Mouse (Mus musculus) E14TG2a.4 (cell line): ENCODE measurements at regions not wholly inside any gene's neighbourhood (a gene's known extent, or its start where the extent isn't known, plus 50 kb on each side); places are given as distances from the start of the nearest gene placed in this dataset.

Experiments
- H3K27me3 ChIP-seq: 2 replicates; pipeline ENCODE4 v1.6.1; 2014; ENCODE audit warnings: low read length, control low read depth; ENCODE audit not compliant: insufficient read depth
- H3K36me3 ChIP-seq: 2 replicates; pipeline ENCODE4 v1.6.1; 2014; ENCODE audit warnings: low read length, control low read depth; ENCODE audit not compliant: insufficient read depth
- H3K4me1 ChIP-seq: replicated peaks from 2 replicates; pipeline ENCODE4 v1.6.1; 2014; ENCODE audit warnings: low read depth, low read length, control low read depth
- H3K4me3 ChIP-seq: replicated peaks from 2 replicates; pipeline ENCODE4 v1.5.1; 2014; ENCODE audit warnings: mild to moderate bottlenecking, low read length
- H3K9me3 ChIP-seq: 2 replicates; pipeline ENCODE4 v1.6.1; 2014; ENCODE audit warnings: low read length, control low read depth
- CTCF ChIP-seq: conservative IDR thresholded peaks from 2 replicates; pipeline ENCODE4 v1.5.1; 2014; ENCODE audit warnings: low read length
- NANOG ChIP-seq: IDR thresholded peaks from 2 replicates; pipeline ENCODE4 v1.6.1; 2014; ENCODE audit warnings: borderline replicate concordance, low read length, mixed read lengths
- POU5F1 ChIP-seq: IDR thresholded peaks from 2 replicates; pipeline ENCODE4 v1.6.1; 2014; ENCODE audit warnings: low read length, borderline replicate concordance

- Histone ChIP-seq H3K9me3 (no peaks in the 10 kb centered on the region), H3K36me3 (no peaks in the 10 kb centered on the region), H3K27me3 (peaks cover 71% of the 10 kb centered on the region), H3K4me1 (peaks cover 39% of the 10 kb centered on the region), H3K4me3 (no peak overlapping the region)
- TF ChIP-seq CTCF, result no peak
- no peak for TF ChIP-seq NANOG
- TF ChIP-seq POU5F1, result no peak
Observed at GRCm38 (mm10) chr13:54876556-54876955, 72.7 kb upstream of the Unc5a start.

GRCm38 (mm10) chr13:54877656-54878055 lies 71.6 kb upstream of the Unc5a start:
- no peak for TF ChIP-seq CTCF
- no peak for TF ChIP-seq POU5F1
- TF ChIP-seq NANOG, result no peak
- Histone ChIP-seq H3K4me3 (no peak overlapping the region), H3K4me1 (peaks cover 28% of the 10 kb centered on the region), H3K9me3 (no peaks in the 10 kb centered on the region), H3K36me3 (no peaks in the 10 kb centered on the region), H3K27me3 (peaks cover 62% of the 10 kb centered on the region)

GRCm38 (mm10) chr13:54879325-54879724 lies 69.9 kb upstream of the Unc5a start:
- peaks cover 56% of the 10 kb centered on the region for H3K27me3 ChIP-seq
- no peak for TF ChIP-seq NANOG
- no peak for TF ChIP-seq CTCF
- no peak for TF ChIP-seq POU5F1
- H3K36me3 ChIP-seq, result no peaks in the 10 kb centered on the region
- no peaks in the 10 kb centered on the region for H3K9me3 ChIP-seq
- H3K4me1 ChIP-seq, result peaks cover 28% of the 10 kb centered on the region
- no peak overlapping the region for H3K4me3 ChIP-seq

- TF ChIP-seq NANOG (no peak), POU5F1 (no peak), CTCF (no peak)
Observed at GRCm38 (mm10) chr13:54880204-54880603, 69.0 kb upstream of the Unc5a start.

GRCm38 (mm10) chr13:54882781-54883180 lies 66.4 kb upstream of the Unc5a start:
- peaks cover 23% of the 10 kb centered on the region for H3K4me1 ChIP-seq
- no peaks in the 10 kb centered on the region for H3K36me3 ChIP-seq
- H3K27me3 ChIP-seq, result peaks cover 56% of the 10 kb centered on the region
- no peaks in the 10 kb centered on the region for H3K9me3 ChIP-seq
- H3K4me3 ChIP-seq, result peak overlapping the region; percentile 39; the same call in 1 of the 2 replicates
- TF ChIP-seq NANOG (no peak), CTCF (no peak), POU5F1 (no peak)

More at GRCm38 (mm10) chr13:54880204-54880603, 69.0 kb upstream of the Unc5a start:
- no peaks in the 10 kb centered on the region for H3K36me3 ChIP-seq
- peaks cover 54% of the 10 kb centered on the region for H3K27me3 ChIP-seq
- no peak overlapping the region for H3K4me3 ChIP-seq
- peaks cover 23% of the 10 kb centered on the region for H3K4me1 ChIP-seq
- H3K9me3 ChIP-seq, result no peaks in the 10 kb centered on the region

- TF ChIP-seq NANOG (no peak), POU5F1 (no peak), CTCF (no peak)
- Histone ChIP-seq H3K4me1 (peaks cover 29% of the 10 kb centered on the region), H3K4me3 (0 out of 2 replicates have a peak overlapping the region, but pooled peaks have one; percentile 39), H3K36me3 (no peaks in the 10 kb centered on the region), H3K27me3 (peaks cover 65% of the 10 kb centered on the region), H3K9me3 (no peaks in the 10 kb centered on the region)
Observed at GRCm38 (mm10) chr13:54883748-54884708, 65.2 kb upstream of the Unc5a start.

GRCm38 (mm10) chr13:54884709-54885460 lies 64.3 kb upstream of the Unc5a start:
- Histone ChIP-seq H3K36me3 (no peaks in the 10 kb centered on the region), H3K9me3 (no peaks in the 10 kb centered on the region), H3K4me1 (peaks cover 35% of the 10 kb centered on the region), H3K4me3 (no peak overlapping the region), H3K27me3 (peaks cover 61% of the 10 kb centered on the region)
- TF ChIP-seq CTCF, result no peak
- no peak for TF ChIP-seq NANOG
- TF ChIP-seq POU5F1, result no peak

- H3K9me3 ChIP-seq, result no peaks in the 10 kb centered on the region
- TF ChIP-seq CTCF (no peak), POU5F1 (no peak), NANOG (no peak)
- H3K4me1 ChIP-seq, result peaks cover 41% of the 10 kb centered on the region
- H3K36me3 ChIP-seq, result no peaks in the 10 kb centered on the region
- H3K27me3 ChIP-seq, result peaks cover 51% of the 10 kb centered on the region
- peak overlapping the region; percentile 57 for H3K4me3 ChIP-seq
Observed at GRCm38 (mm10) chr13:54887366-54887921, 61.8 kb upstream of the Unc5a start.
